Mouse (Mus musculus) forebrain, embryonic 14.5 days (tissue): ENCODE data around the gene Taar7a. TPM values are rescaled to one million over a fixed set of nuclear protein-coding genes. Genes with fewer than 3 reads are reported as not detected.

Source experiments
- ATAC-seq: fragments of 200-750 bp; cut with Nextera tagmentation; 2 replicates; pipeline ENCODE4 v1.8.0; 2017; ENCODE audit warnings: mild to moderate bottlenecking, moderate library complexity
- DNase-seq: peaks from one replicate; pipeline ENCODE4 v3.0.0-alpha.2; 2015; ENCODE audit warnings: low spot score
- H3K27ac ChIP-seq: fragments of 300-500 bp; sonication (generic); 2 replicates; pipeline ENCODE4 v1.5.1; 2014; ENCODE audit warnings: low read depth, mild to moderate bottlenecking, control low read depth, low read length, moderate library complexity
- H3K27me3 ChIP-seq: fragments of 300-500 bp; sonication (generic); replicated peaks from 2 replicates; pipeline ENCODE4 v1.6.1; 2014; ENCODE audit warnings: low read length, control low read depth, mixed read lengths; ENCODE audit not compliant: control insufficient read depth, insufficient read depth
- H3K36me3 ChIP-seq: fragments of 300-500 bp; sonication (generic); 2 replicates; pipeline ENCODE4 v1.6.1; 2014; ENCODE audit warnings: low read length, control low read depth; ENCODE audit not compliant: control insufficient read depth, insufficient read depth
- H3K4me1 ChIP-seq: fragments of 300-500 bp; sonication (generic); 2 replicates; pipeline ENCODE4 v1.6.1; 2014; ENCODE audit warnings: antibody characterized with exemption, low read length, control low read depth; ENCODE audit not compliant: control insufficient read depth, insufficient read depth
- H3K4me2 ChIP-seq: fragments of 300-500 bp; sonication (generic); 2 replicates; pipeline ENCODE4 v1.6.1; 2014; ENCODE audit warnings: mild to moderate bottlenecking, control low read depth, low read length
- H3K4me3 ChIP-seq: fragments of 300-500 bp; sonication (generic); 2 replicates; pipeline ENCODE4 v1.5.1; 2014; ENCODE audit warnings: low read depth, low read length, control low read depth
- H3K9ac ChIP-seq: fragments of 300-500 bp; sonication (generic); 2 replicates; pipeline ENCODE4 v1.6.1; 2014; ENCODE audit warnings: mild to moderate bottlenecking, low read length, control low read depth, moderate library complexity
- H3K9me3 ChIP-seq: fragments of 300-500 bp; sonication (generic); replicated peaks from 2 replicates; pipeline ENCODE4 v1.6.1; 2016; ENCODE audit warnings: low read length, control low read depth, mixed read lengths; ENCODE audit not compliant: control insufficient read depth
- WGBS: fragments of 180-500 bp; shearing (Covaris S2); extraction: QIAGEN DNeasy Blood & Tissue Kit; methylation state at CpG from one replicate; pipeline ENCODE4 v1.1.7; 2014; 5-methylcytosine and 5-hydroxymethylcytosine counted together
- polyA plus RNA-seq: library from polyadenylated mRNA; unstranded; fragments of >200 nt; fragmentation: Nextera tagmentation; extraction: Ambion mirVana; gene quantifications from 2 replicates; pipeline ENCODE4 v1.2.1, GENCODE M21; 2014

Gene Taar7a
- not detected in 2 replicates for polyA plus RNA-seq

DNA sequence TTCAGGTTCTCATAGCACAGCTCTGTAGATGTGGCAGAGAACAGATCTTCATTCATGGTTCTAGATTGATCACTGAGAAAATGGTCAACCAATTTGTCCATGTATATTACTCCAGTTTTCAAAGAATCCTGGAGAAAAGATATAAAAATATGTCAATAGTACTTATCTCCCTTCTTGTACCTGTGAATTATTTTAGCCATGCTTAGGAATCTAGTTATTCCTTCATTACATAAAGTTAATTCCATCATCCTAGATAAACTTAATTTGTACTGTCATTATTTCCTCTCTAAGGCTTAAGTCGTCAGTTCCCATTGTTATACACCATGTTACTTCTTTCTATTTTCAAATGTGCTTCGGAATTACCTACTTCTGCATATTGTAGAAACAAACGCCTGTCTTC lies at the start of gene Taar7a:
Taar7a (minus strand) TSS at position 101 of the 400 bp plus-strand sequence.
- Histone ChIP-seq H3K4me2 (no peak within 1 kb of the TSS), H3K4me3 (no peak within 1 kb of the TSS), H3K9ac (no peak within 1 kb of the TSS), H3K27ac (no peak within 1 kb of the TSS), H3K4me1 (no peaks in the 10 kb centered on the region), H3K27me3 (no peaks in the 10 kb centered on the region), H3K36me3 (no peaks in the 10 kb centered on the region), H3K9me3 (no peaks in the 10 kb centered on the region)
- DNase-seq (no peak), ATAC-seq (no peak)
- WGBS = 83% methylated on average over 3 of the region's 3 CpGs

DNA sequence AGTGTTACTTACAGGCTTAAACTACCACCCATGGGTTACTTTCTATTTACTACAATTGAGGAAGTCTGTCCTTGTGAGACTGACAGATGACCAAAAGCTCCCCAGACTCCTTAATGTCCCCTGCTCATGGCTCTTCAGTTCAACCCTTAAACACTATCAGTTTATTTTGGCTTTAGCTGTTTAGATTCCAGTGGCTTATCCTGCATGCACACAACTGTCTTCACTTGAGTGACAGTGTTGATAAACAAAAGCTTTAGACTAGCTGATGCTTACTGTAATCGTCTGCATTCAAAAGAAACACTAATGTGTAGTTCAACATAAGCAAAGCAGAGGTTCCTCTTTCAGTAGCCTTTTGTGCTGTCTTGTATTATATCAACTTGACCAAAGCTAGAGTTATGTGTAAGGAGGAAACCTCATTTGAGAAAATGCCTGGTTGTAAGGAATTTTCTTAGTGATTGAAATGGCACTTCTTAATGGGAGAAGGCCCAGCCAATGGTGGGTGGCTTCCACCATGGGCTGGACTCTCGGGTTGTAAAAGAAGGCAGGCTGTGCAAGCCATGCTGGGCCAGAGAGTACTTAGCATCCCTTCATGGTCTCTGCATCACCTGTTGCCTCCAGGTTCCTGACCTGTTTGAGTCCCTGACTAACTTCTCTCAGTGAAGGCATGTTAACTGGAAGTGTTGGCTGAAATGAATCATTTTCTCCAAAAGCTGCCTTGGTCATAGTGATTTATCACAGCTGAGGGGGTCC lies 47.0 kb upstream of the Taar7a start:
- 63% methylated on average over 2 of the region's 2 CpGs for WGBS
- Histone ChIP-seq H3K36me3 (no peaks in the 10 kb centered on the region), H3K4me1 (no peaks in the 10 kb centered on the region), H3K9ac (no peak overlapping the region), H3K4me2 (no peak overlapping the region), H3K9me3 (no peaks in the 10 kb centered on the region), H3K27me3 (no peaks in the 10 kb centered on the region), H3K27ac (no peak overlapping the region), H3K4me3 (no peak overlapping the region)
- ATAC-seq = no peak
- no peak for DNase-seq

DNA sequence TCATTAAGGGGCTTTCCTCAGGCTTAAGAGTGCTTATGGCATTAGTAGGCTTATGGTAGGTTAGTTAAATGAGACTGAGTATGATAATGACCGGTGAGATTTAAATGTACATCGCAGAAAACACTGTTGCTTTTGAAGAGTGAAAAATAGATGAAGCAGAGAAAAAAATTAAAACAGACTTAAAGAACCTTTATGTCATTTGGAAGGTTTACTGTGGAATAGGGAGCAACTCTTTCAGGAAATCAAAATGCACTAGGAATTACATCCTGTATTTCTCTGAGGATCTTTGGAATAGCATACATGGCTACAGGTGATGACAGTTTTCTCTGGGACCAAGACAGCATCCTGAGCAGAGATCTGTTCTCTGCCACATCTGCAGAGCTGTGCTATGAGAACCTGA lies 44.0 kb upstream of the Taar7a start, which contains the start of gene Taar7e:
Taar7e (plus strand) TSS at position 301 of the 400 bp plus-strand sequence.
- Histone ChIP-seq H3K27ac (no peak within 1 kb of the TSS), H3K27me3 (no peaks in the 10 kb centered on the region), H3K9me3 (no peaks in the 10 kb centered on the region), H3K4me1 (no peaks in the 10 kb centered on the region), H3K9ac (no peak within 1 kb of the TSS), H3K36me3 (no peaks in the 10 kb centered on the region), H3K4me3 (no peak within 1 kb of the TSS), H3K4me2 (no peak within 1 kb of the TSS)
- DNase-seq (no peak), ATAC-seq (no peak)
- WGBS = 86% methylated on average over 2 of the region's 2 CpGs

DNA sequence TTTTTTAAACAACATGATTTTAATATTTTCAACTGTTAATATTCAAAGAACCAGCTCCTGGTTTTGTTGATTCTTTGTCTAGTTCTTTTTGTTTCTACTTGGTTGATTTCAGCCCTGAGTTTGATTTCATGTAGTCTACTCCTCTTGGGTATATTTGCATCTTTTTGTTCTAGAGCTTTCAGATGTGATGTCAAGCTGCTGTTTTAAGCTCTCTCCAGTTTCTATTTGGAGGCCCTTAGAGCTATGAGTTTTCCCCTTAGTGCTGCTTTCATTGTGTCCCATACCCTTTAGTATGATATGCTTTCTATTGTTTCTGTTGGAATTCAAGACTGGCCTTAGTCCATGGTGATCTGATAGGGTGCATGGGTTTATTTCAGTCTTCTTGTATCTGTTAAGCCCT lies 38.1 kb upstream of the Taar7a start:
- no peaks in the 10 kb centered on the region for H3K27me3 ChIP-seq
- DNase-seq (no peak), ATAC-seq (no peak)
- H3K27ac ChIP-seq = no peak overlapping the region
- H3K36me3 ChIP-seq = no peaks in the 10 kb centered on the region
- H3K4me2 ChIP-seq = no peak overlapping the region
- no peak overlapping the region for H3K9ac ChIP-seq
- no peak overlapping the region for H3K4me3 ChIP-seq
- H3K4me1 ChIP-seq = no peaks in the 10 kb centered on the region
- H3K9me3 ChIP-seq = no peaks in the 10 kb centered on the region

DNA sequence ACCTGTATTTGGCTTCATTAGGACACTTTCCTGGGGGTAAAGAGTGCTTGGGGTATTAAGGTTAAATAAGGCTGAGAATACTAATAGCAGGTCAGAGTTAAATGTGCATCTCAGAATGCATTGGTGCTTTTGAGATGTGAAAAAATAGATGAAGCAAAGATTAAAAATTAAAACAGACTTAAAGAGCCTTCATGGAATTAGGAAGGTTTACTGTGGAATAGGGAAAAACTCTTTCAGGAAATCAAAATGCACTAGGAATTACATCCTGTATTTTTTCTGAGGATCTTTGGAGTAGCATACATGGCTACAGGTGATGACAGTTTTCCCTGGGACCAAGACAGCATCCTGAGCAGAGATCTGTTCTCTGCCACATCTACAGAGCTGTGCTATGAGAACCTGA lies 33.6 kb upstream of the Taar7a start, which contains the start of gene Taar7d:
Taar7d (plus strand) TSS at position 301 of the 400 bp plus-strand sequence.
- DNase-seq (no peak), ATAC-seq (no peak)
- Histone ChIP-seq H3K4me2 (no peak within 1 kb of the TSS), H3K27ac (no peak within 1 kb of the TSS), H3K27me3 (no peaks in the 10 kb centered on the region), H3K9ac (no peak within 1 kb of the TSS), H3K36me3 (no peaks in the 10 kb centered on the region), H3K4me3 (no peak within 1 kb of the TSS), H3K9me3 (no peaks in the 10 kb centered on the region), H3K4me1 (no peaks in the 10 kb centered on the region)

DNA sequence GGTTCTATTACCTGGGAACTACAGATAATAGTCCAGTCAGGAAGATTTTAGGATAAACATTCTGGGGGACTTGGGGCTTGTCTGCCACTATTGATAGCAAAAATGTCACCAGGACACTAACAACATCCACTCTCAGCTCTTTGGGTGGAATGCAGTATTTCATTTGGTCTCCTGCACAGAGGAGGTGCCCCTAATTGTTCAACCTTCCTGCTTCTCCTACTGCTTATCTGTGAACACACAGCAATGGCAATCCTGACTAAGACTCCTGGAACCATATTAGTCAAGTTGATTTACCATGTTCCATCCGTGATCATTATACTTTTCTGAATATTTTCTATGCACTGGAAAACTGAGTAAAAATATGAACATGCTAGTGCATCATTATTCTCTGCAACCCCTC lies 14.9 kb upstream of the Taar7a start:
- DNase-seq (no peak), ATAC-seq (no peak)
- H3K27me3 ChIP-seq = no peaks in the 10 kb centered on the region
- no peaks in the 10 kb centered on the region for H3K36me3 ChIP-seq
- no peak overlapping the region for H3K27ac ChIP-seq
- no peak overlapping the region for H3K9ac ChIP-seq
- WGBS = 94% methylated on average over 1 of the region's 1 CpGs
- H3K4me1 ChIP-seq = no peaks in the 10 kb centered on the region
- no peaks in the 10 kb centered on the region for H3K9me3 ChIP-seq
- H3K4me2 ChIP-seq = no peak overlapping the region
- H3K4me3 ChIP-seq = no peak overlapping the region

DNA sequence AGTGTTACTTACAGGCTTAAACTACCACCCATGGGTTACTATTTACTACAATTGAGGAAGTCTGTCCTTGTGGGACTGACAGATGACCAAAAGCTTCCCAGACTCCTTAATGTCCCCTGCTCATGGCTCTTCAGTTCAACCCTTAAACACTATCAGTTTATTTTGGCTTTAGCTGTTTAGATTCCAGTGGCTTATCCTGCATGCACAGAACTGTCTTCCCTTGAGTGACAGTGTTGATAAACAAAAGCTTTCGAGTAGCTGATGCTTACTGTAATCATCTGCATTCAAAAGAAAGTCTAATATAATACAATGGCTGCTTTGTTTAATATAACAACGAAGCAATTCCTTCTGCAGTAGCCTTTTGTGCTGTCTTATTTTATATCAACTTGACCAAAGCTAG lies 13.8 kb upstream of the Taar7a start:
- ATAC-seq = no peak

DNA sequence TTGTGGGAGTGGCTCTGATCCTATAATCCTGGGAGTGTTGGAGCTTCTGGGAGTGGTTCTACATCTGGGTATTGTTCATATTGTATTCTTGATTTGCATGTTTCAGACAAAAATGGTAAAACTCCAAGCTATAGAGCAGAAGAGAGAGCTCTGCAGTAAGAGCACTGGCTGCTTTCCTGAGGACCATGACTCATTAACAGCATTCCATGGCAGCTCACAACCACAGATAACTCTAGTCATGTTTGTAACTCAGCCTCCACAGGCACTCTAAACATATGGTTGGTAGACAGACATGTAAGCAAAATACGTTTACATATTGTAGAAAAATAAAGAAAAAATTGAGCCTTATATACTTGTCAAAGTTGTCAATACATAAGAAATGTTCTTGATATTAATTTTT lies 13.2 kb upstream of the Taar7a start:
- ATAC-seq = no peak
- no peak overlapping the region for H3K4me3 ChIP-seq
- no peaks in the 10 kb centered on the region for H3K27me3 ChIP-seq
- H3K9me3 ChIP-seq = no peaks in the 10 kb centered on the region
- no peak overlapping the region for H3K27ac ChIP-seq
- H3K4me2 ChIP-seq = no peak overlapping the region
- 90% methylated on average over 1 of the region's 1 CpGs for WGBS
- no peaks in the 10 kb centered on the region for H3K36me3 ChIP-seq
- DNase-seq = no peak
- no peak overlapping the region for H3K9ac ChIP-seq
- H3K4me1 ChIP-seq = no peaks in the 10 kb centered on the region

More for the DNA sequence above, 13.8 kb upstream of the Taar7a start:
- H3K4me1 ChIP-seq = no peaks in the 10 kb centered on the region
- H3K4me2 ChIP-seq = no peak overlapping the region
- H3K36me3 ChIP-seq = no peaks in the 10 kb centered on the region
- H3K4me3 ChIP-seq = no peak overlapping the region
- DNase-seq = no peak
- WGBS = 49% methylated on average over 2 of the region's 2 CpGs
- no peak overlapping the region for H3K27ac ChIP-seq
- H3K9me3 ChIP-seq = no peaks in the 10 kb centered on the region
- H3K27me3 ChIP-seq = no peaks in the 10 kb centered on the region
- H3K9ac ChIP-seq = no peak overlapping the region

DNA sequence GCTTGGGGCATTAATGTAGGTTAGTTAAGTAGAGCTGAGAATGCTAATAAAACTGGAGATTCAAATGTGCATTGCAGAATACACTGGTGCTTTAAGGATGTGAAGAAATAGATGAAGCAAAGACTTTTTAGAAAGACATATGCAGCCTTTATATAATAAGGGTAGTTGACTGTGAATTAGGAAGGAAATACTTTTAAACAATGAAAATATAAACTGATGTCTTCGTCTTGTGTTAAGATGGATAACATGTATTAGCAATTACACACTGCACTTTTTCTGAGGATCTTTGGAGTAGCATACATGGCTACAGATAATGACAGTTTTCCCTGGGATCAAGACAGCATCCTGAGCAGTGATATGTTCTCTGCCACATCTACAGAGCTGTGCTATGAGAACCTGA lies 6.4 kb upstream of the Taar7a start, which contains the start of gene Taar7b:
Taar7b (plus strand) TSS at position 301 of the 400 bp plus-strand sequence.
- Histone ChIP-seq H3K9me3 (no peaks in the 10 kb centered on the region), H3K4me1 (no peaks in the 10 kb centered on the region), H3K27me3 (no peaks in the 10 kb centered on the region), H3K9ac (no peak within 1 kb of the TSS), H3K4me2 (no peak within 1 kb of the TSS), H3K4me3 (no peak within 1 kb of the TSS), H3K36me3 (no peaks in the 10 kb centered on the region), H3K27ac (no peak within 1 kb of the TSS)
- DNase-seq (no peak), ATAC-seq (no peak)
- 95% methylated on average over 1 of the region's 1 CpGs for WGBS
